Mouse (Mus musculus): ENCODE results near the gene Zfp207. TPM values are rescaled to one million over a fixed set of nuclear protein-coding genes. Genes with fewer than 3 reads are reported as not detected.

Zfp207 gene
- total RNA-seq, 2 experiments from 2014 or later, result 264 to 353 TPM

Other genes with a start within 250 kb of the Zfp207 start
- gene Tefm, start 241.1 kb upstream of the Zfp207 start, total RNA-seq (2014; fragmentation: Nextera tagmentation), result 23.4 and 30.9 TPM in 2 replicates
- gene Tefm, start 241.1 kb upstream of the Zfp207 start, total RNA-seq (2017), result 19.0 and 22.6 TPM in 2 replicates
- not detected in 2 replicates for gene Adap2, start 229.2 kb upstream of the Zfp207 start, total RNA-seq (2014; fragmentation: Nextera tagmentation)
- gene Adap2, start 229.2 kb upstream of the Zfp207 start, total RNA-seq (2017), result 0.23 TPM in 1 of 2 replicates, not detected in the other
- 7.1 and 9.1 TPM in 2 replicates for gene Rnf135, start 199.4 kb upstream of the Zfp207 start, total RNA-seq (2014; fragmentation: Nextera tagmentation)
- 5.0 TPM in 2 replicates for gene Rnf135, start 199.4 kb upstream of the Zfp207 start, total RNA-seq (2017)
- 44.3 and 65.2 TPM in 2 replicates for gene Rhot1, start 174.3 kb upstream of the Zfp207 start, total RNA-seq (2014; fragmentation: Nextera tagmentation)
- gene Rhot1, start 174.3 kb upstream of the Zfp207 start, total RNA-seq (2017), result 55.5 and 63.8 TPM in 2 replicates
- 0.44 and 0.64 TPM in 2 replicates for gene Rhbdl3, start 82.4 kb upstream of the Zfp207 start, total RNA-seq (2014; fragmentation: Nextera tagmentation)
- gene Rhbdl3, start 82.4 kb upstream of the Zfp207 start, total RNA-seq (2017), result not detected in 2 replicates
- gene 5730455P16Rik, start 5.2 kb upstream of the Zfp207 start, total RNA-seq (2014; fragmentation: Nextera tagmentation), result 5.9 and 9.5 TPM in 2 replicates
- 8.3 and 13.8 TPM in 2 replicates for gene 5730455P16Rik, start 5.2 kb upstream of the Zfp207 start, total RNA-seq (2017)
- 130 and 137 TPM in 2 replicates for gene Psmd11, start 45.3 kb downstream of the Zfp207 start, total RNA-seq (2014; fragmentation: Nextera tagmentation)
- gene Psmd11, start 45.3 kb downstream of the Zfp207 start, total RNA-seq (2017), result 125 and 153 TPM in 2 replicates
- gene Cdk5r1, start 93.7 kb downstream of the Zfp207 start, total RNA-seq (2014; fragmentation: Nextera tagmentation), result 0.72 and 1.2 TPM in 2 replicates
- gene Cdk5r1, start 93.7 kb downstream of the Zfp207 start, total RNA-seq (2017), result 0.50 and 1.9 TPM in 2 replicates